Mouse (Mus musculus) cerebellum, adult 2 months (tissue): ENCODE measurements at regions not wholly inside any gene's neighbourhood (a gene's known extent, or its start where the extent isn't known, plus 50 kb on each side); places are given as distances from the start of the nearest gene placed in this dataset.

Experiments used
- CTCF ChIP-seq: fragments of 200-500 bp; IDR thresholded peaks from 2 replicates; pipeline ENCODE4 v1.5.1; 2011; ENCODE audit warnings: low read depth, mild to moderate bottlenecking, control low read depth, low read length, moderate library complexity, borderline replicate concordance; ENCODE audit not compliant: insufficient read depth
- POLR2A ChIP-seq: fragments of 200-500 bp; IDR thresholded peaks from 2 replicates; pipeline ENCODE4 v1.6.1; 2011; ENCODE audit warnings: low read length, control low read depth, borderline replicate concordance; ENCODE audit not compliant: insufficient read depth

- TF ChIP-seq CTCF (no peak), POLR2A (no peak)
These were observed 171.3 kb upstream of the Krr1 start for GRCm38 (mm10) chr10:111801021-111801793.
